Mouse (Mus musculus): ENCODE measurements around the gene Adamtsl4. TPM values are rescaled to one million over a fixed set of nuclear protein-coding genes. Genes with fewer than 3 reads are reported as not detected.

Gene Adamtsl4
- polyA plus RNA-seq, 1 experiment, result 7.9 TPM

GRCm38 (mm10) chr3:95652204-95652811 lies 35.4 kb downstream of the Adamtsl4 start:
- no peaks in the 10 kb centered on the region for H3K36me3 ChIP-seq (ENCODE audit: control insufficient read depth, insufficient read depth, low read length)
- peak overlapping the region; percentile 13; the same call in 1 of the 2 replicates for H3K4me3 ChIP-seq (ENCODE audit: extremely low read depth, insufficient read depth, insufficient read length)
- peak; percentile 55 to 74 for DNase-seq (ENCODE audit: low read depth in 1 of 2, low spot score in 2 of 2)
- peaks cover 30% of the 10 kb centered on the region for H3K4me1 ChIP-seq (ENCODE audit: control insufficient read depth, insufficient read depth, insufficient read length)
- no peaks in the 10 kb centered on the region for H3K27me3 ChIP-seq (ENCODE audit: control insufficient read depth, insufficient read depth, low read length)
- WGBS, result 27% methylated on average over 7 of the region's 7 CpGs
- TF ChIP-seq CTCF (IDR thresholded peaks at IDR 0.05; ENCODE audit: extremely low read depth, insufficient read depth, insufficient read length, insufficient replicate concordance) (no peak), POLR2A (IDR thresholded peaks at IDR 0.05; ENCODE audit: low read depth, low read length) (no peak)
- peak overlapping the region; percentile 98 for H3K27ac ChIP-seq (ENCODE audit: insufficient read depth, low read length)

- no peak overlapping the region for H3K4me3 ChIP-seq (ENCODE audit: extremely low read depth, insufficient read depth, insufficient read length)
- peaks cover 30% of the 10 kb centered on the region for H3K4me1 ChIP-seq (ENCODE audit: control insufficient read depth, insufficient read depth, insufficient read length)
- peak overlapping the region; percentile 98 for H3K27ac ChIP-seq (ENCODE audit: insufficient read depth, low read length)
- no peak for DNase-seq (ENCODE audit: low read depth in 1 of 2, low spot score in 2 of 2)
- no peaks in the 10 kb centered on the region for H3K27me3 ChIP-seq (ENCODE audit: control insufficient read depth, insufficient read depth, low read length)
- no peaks in the 10 kb centered on the region for H3K36me3 ChIP-seq (ENCODE audit: control insufficient read depth, insufficient read depth, low read length)
- no peak for TF ChIP-seq POLR2A (IDR thresholded peaks at IDR 0.05; ENCODE audit: low read depth, low read length)
- TF ChIP-seq CTCF (IDR thresholded peaks at IDR 0.05; ENCODE audit: extremely low read depth, insufficient read depth, insufficient read length, insufficient replicate concordance), result no peak
- WGBS, result 69% methylated on average over 16 of the region's 16 CpGs
Observed at GRCm38 (mm10) chr3:95651391-95652203, 36.1 kb downstream of the Adamtsl4 start.

- 75% methylated on average over 3 of the region's 3 CpGs for WGBS
- no peak for DNase-seq (ENCODE audit: low read depth in 1 of 2, low spot score in 2 of 2)
- Histone ChIP-seq H3K27ac (ENCODE audit: insufficient read depth, low read length) (peak overlapping the region; percentile 98), H3K4me3 (ENCODE audit: extremely low read depth, insufficient read depth, insufficient read length) (no peak overlapping the region), H3K27me3 (ENCODE audit: control insufficient read depth, insufficient read depth, low read length) (no peaks in the 10 kb centered on the region), H3K4me1 (ENCODE audit: control insufficient read depth, insufficient read depth, insufficient read length) (peaks cover 30% of the 10 kb centered on the region), H3K36me3 (ENCODE audit: control insufficient read depth, insufficient read depth, low read length) (no peaks in the 10 kb centered on the region)
- TF ChIP-seq POLR2A (IDR thresholded peaks at IDR 0.05; ENCODE audit: low read depth, low read length) (no peak), CTCF (IDR thresholded peaks at IDR 0.05; ENCODE audit: extremely low read depth, insufficient read depth, insufficient read length, insufficient replicate concordance) (no peak)
Observed at GRCm38 (mm10) chr3:95651033-95651373, 36.7 kb downstream of the Adamtsl4 start.

- no peak for TF ChIP-seq POLR2A (IDR thresholded peaks at IDR 0.05; ENCODE audit: low read depth, low read length)
- TF ChIP-seq CTCF (IDR thresholded peaks at IDR 0.05; ENCODE audit: extremely low read depth, insufficient read depth, insufficient read length, insufficient replicate concordance), result no peak
- Histone ChIP-seq H3K4me1 (ENCODE audit: control insufficient read depth, insufficient read depth, insufficient read length) (peaks cover 35% of the 10 kb centered on the region), H3K27me3 (ENCODE audit: control insufficient read depth, insufficient read depth, low read length) (no peaks in the 10 kb centered on the region), H3K4me3 (ENCODE audit: extremely low read depth, insufficient read depth, insufficient read length) (no peak overlapping the region), H3K27ac (ENCODE audit: insufficient read depth, low read length) (peak overlapping the region; percentile 98), H3K36me3 (ENCODE audit: control insufficient read depth, insufficient read depth, low read length) (no peaks in the 10 kb centered on the region)
- WGBS, result 34% methylated on average over 6 of the region's 6 CpGs
- peak in 1 of 2 experiments; percentile 77 for DNase-seq (ENCODE audit: low read depth in 1 of 2, low spot score in 2 of 2)
Observed at GRCm38 (mm10) chr3:95650276-95651032, 37.3 kb downstream of the Adamtsl4 start.

- no peak overlapping the region for H3K27ac ChIP-seq (ENCODE audit: insufficient read depth, low read length)
- no peaks in the 10 kb centered on the region for H3K36me3 ChIP-seq (ENCODE audit: control insufficient read depth, insufficient read depth, low read length)
- WGBS, result 85% methylated on average over 5 of the region's 5 CpGs
- no peak overlapping the region for H3K4me3 ChIP-seq (ENCODE audit: extremely low read depth, insufficient read depth, insufficient read length)
- H3K4me1 ChIP-seq (ENCODE audit: control insufficient read depth, insufficient read depth, insufficient read length), result peaks cover 36% of the 10 kb centered on the region
- H3K27me3 ChIP-seq (ENCODE audit: control insufficient read depth, insufficient read depth, low read length), result no peaks in the 10 kb centered on the region
- TF ChIP-seq POLR2A (IDR thresholded peaks at IDR 0.05; ENCODE audit: low read depth, low read length), result no peak
- TF ChIP-seq CTCF (IDR thresholded peaks at IDR 0.05; ENCODE audit: extremely low read depth, insufficient read depth, insufficient read length, insufficient replicate concordance), result no peak
- DNase-seq (ENCODE audit: low read depth in 1 of 2, low spot score in 2 of 2), result no peak
Observed at GRCm38 (mm10) chr3:95648016-95648415, 39.7 kb downstream of the Adamtsl4 start.

- peak; percentile 58 to 85 for DNase-seq (ENCODE audit: low read depth in 1 of 2, low spot score in 2 of 2)
- Histone ChIP-seq H3K27ac (ENCODE audit: insufficient read depth, low read length) (peak overlapping the region; percentile 59), H3K4me1 (ENCODE audit: control insufficient read depth, insufficient read depth, insufficient read length) (peaks cover 15% of the 10 kb centered on the region; the same call in 1 of the 2 replicates), H3K36me3 (ENCODE audit: control insufficient read depth, insufficient read depth, low read length) (no peaks in the 10 kb centered on the region), H3K4me3 (ENCODE audit: extremely low read depth, insufficient read depth, insufficient read length) (no peak overlapping the region), H3K27me3 (ENCODE audit: control insufficient read depth, insufficient read depth, low read length) (no peaks in the 10 kb centered on the region)
- 35% methylated on average over 10 of the region's 10 CpGs for WGBS
- TF ChIP-seq CTCF (IDR thresholded peaks at IDR 0.05; ENCODE audit: extremely low read depth, insufficient read depth, insufficient read length, insufficient replicate concordance) (no peak), POLR2A (IDR thresholded peaks at IDR 0.05; ENCODE audit: low read depth, low read length) (no peak)
Observed at GRCm38 (mm10) chr3:95645313-95646235, 42.1 kb downstream of the Adamtsl4 start.

All from spleen, adult 2 months (tissue).